Mouse (Mus musculus) MEL (cell line): ENCODE results near the gene Enox1.

Experiments used
- CHD1 ChIP-seq: IDR thresholded peaks from 2 replicates; pipeline ENCODE4 v1.6.1; 2012; ENCODE audit warnings: low read depth, mild to moderate bottlenecking, inconsistent platforms, low read length, improper control_type of control experiment
- CTCF ChIP-seq, 3 experiments: IDR thresholded peaks in 2 of 3; conservative IDR thresholded peaks in 1 of 3; 2 replicates each; pipeline ENCODE4 v1.5.1; 2011 to 2012; ENCODE audit warnings: low read length in 3 of 3, low read depth in 2 of 3, mild to moderate bottlenecking in 2 of 3, improper control_type of control experiment in 1 of 3, inconsistent platforms in 1 of 3, mixed read lengths in 1 of 3, moderate library complexity in 1 of 3; ENCODE audit not compliant: control insufficient read depth in 1 of 3, insufficient read depth in 1 of 3, poor library complexity in 1 of 3, severe bottlenecking in 1 of 3
- E2F4 ChIP-seq: IDR thresholded peaks from 2 replicates; pipeline ENCODE4 v1.6.1; 2011; ENCODE audit warnings: low read depth, low read length, improper control_type of control experiment, borderline replicate concordance
- ELF1 ChIP-seq: IDR thresholded peaks from 2 replicates; pipeline ENCODE4 v1.6.1; 2014; ENCODE audit warnings: low read depth, mild to moderate bottlenecking, inconsistent platforms, low read length, improper control_type of control experiment, moderate library complexity
- EP300 ChIP-seq, 2 experiments: IDR thresholded peaks; 2 replicates each; pipeline ENCODE4 v1.6.1; 2011; ENCODE audit warnings: improper control_type of control experiment in 2 of 2, low read length in 2 of 2, low read depth in 1 of 2, mild to moderate bottlenecking in 1 of 2
- HCFC1 ChIP-seq: IDR thresholded peaks from 2 replicates; pipeline ENCODE4 v1.6.1; 2012; ENCODE audit warnings: low read depth, mild to moderate bottlenecking, inconsistent platforms, low read length, improper control_type of control experiment, moderate library complexity
- JUND ChIP-seq: IDR thresholded peaks from 2 replicates; pipeline ENCODE4 v1.6.1; 2011; ENCODE audit warnings: low read depth, mild to moderate bottlenecking, improper control_type of control experiment, low read length
- MAFK ChIP-seq: IDR thresholded peaks from 2 replicates; pipeline ENCODE4 v1.6.1; 2011; ENCODE audit warnings: low read depth, mild to moderate bottlenecking, low read length, improper control_type of control experiment, borderline replicate concordance
- MAX ChIP-seq: IDR thresholded peaks from 2 replicates; pipeline ENCODE4 v1.6.1; 2011; ENCODE audit warnings: low read length, improper control_type of control experiment
- POLR2A ChIP-seq, 2 experiments: IDR thresholded peaks; 2 replicates each; pipeline ENCODE4 v1.6.1; 2011 to 2012; ENCODE audit warnings: low read length in 2 of 2, mild to moderate bottlenecking in 2 of 2, control low read depth in 1 of 2, improper control_type of control experiment in 1 of 2, low read depth in 1 of 2, moderate library complexity in 1 of 2; ENCODE audit not compliant: control insufficient read depth in 1 of 2, insufficient read depth in 1 of 2, poor library complexity in 1 of 2
- POLR2AphosphoS2 ChIP-seq: IDR thresholded peaks from 2 replicates; pipeline ENCODE4 v1.6.1; 2011; ENCODE audit warnings: low read length, improper control_type of control experiment
- SMC3 ChIP-seq: IDR thresholded peaks from 2 replicates; pipeline ENCODE4 v1.6.1; 2011; ENCODE audit warnings: low read depth, low read length, improper control_type of control experiment

GRCm38 (mm10) chr14:77451916-77452315 lies 295.4 kb downstream of the Enox1 start:
- TF ChIP-seq JUND, result no peak
- no peak for TF ChIP-seq ELF1
- no peak for TF ChIP-seq E2F4
- no peak for TF ChIP-seq POLR2A (IDR thresholded peaks at IDR 0.05; ENCODE audit: control insufficient read depth in 1 of 2, insufficient read depth in 1 of 2, low read depth in 1 of 2, low read length in 2 of 2, poor library complexity in 1 of 2)
- no peak for TF ChIP-seq POLR2AphosphoS2
- no peak for TF ChIP-seq CHD1
- TF ChIP-seq HCFC1, result no peak
- TF ChIP-seq CTCF (IDR thresholded peaks at IDR 0.05 in 2 of 3, conservative IDR thresholded peaks at IDR 0.05 in 1 of 3; ENCODE audit: control insufficient read depth in 1 of 3, insufficient read depth in 1 of 3, low read depth in 2 of 3, low read length in 3 of 3, poor library complexity in 1 of 3, severe bottlenecking in 1 of 3), result no peak
- no peak for TF ChIP-seq SMC3
- no peak for TF ChIP-seq MAX
- no peak for TF ChIP-seq MAFK
- TF ChIP-seq EP300 (IDR thresholded peaks at IDR 0.05; ENCODE audit: low read depth in 1 of 2, low read length in 2 of 2), result no peak
